Mouse (Mus musculus) cerebellum, adult 2 months (tissue): ENCODE data around the gene Hunk.

Experiments used
- CTCF ChIP-seq: fragments of 200-500 bp; IDR thresholded peaks from 2 replicates; pipeline ENCODE4 v1.5.1; 2011; ENCODE audit warnings: low read depth, mild to moderate bottlenecking, control low read depth, low read length, moderate library complexity, borderline replicate concordance; ENCODE audit not compliant: insufficient read depth
- POLR2A ChIP-seq: fragments of 200-500 bp; IDR thresholded peaks from 2 replicates; pipeline ENCODE4 v1.6.1; 2011; ENCODE audit warnings: low read length, control low read depth, borderline replicate concordance; ENCODE audit not compliant: insufficient read depth

DNA sequence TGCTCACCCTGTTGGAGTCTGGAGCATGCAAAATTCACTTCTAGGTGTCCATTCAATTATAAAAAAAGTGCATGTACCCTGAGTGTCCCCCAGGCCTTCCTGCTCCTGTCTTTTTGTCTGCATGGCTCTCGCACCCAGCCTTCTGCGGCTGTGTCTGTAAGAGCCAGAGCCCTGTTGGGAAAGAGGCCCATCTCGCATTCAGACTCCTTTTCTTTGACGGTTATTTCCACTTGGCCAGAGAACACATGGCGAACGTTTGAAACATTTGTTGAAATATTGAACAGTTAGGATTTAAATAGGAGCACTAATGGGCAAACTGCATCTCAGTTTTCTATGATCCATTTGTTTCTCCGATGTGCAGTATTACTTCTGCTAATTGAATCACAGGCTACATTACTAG, 99.3 kb downstream of the Hunk start:
- TF ChIP-seq CTCF: no peak
- no peak for TF ChIP-seq POLR2A
